Mouse (Mus musculus): ENCODE measurements around the gene Ube2l6.

GRCm38 (mm10) chr2:84793871-84794270, 4.8 kb upstream of the Ube2l6 start:
- TF ChIP-seq POLR2A (IDR thresholded peaks at IDR 0.05; ENCODE audit: extremely low read depth, insufficient read depth, low read length) (no peak), CTCF (IDR thresholded peaks at IDR 0.05; ENCODE audit: low read depth, low read length) (no peak)
